Mouse (Mus musculus) embryonic facial prominence, embryonic 11.5 days (tissue): Measurements from ENCODE around the gene Rnf141. TPM values are rescaled to one million over a fixed set of nuclear protein-coding genes. Genes with fewer than 3 reads are reported as not detected.

Experiments used
- ATAC-seq: fragments of 200-750 bp; cut with Nextera tagmentation; replicated peaks from 2 replicates; pipeline ENCODE4 v1.8.0; 2017; ENCODE audit warnings: low read depth; ENCODE audit not compliant: insufficient number of reproducible peaks, low FRiP score, low TSS enrichment
- DNase-seq: peaks from one replicate; pipeline ENCODE4 v3.0.0-alpha.2; 2015; ENCODE audit warnings: low spot score
- H3K27ac ChIP-seq: fragments of 300-500 bp; sonication (generic); replicated peaks from 2 replicates; pipeline ENCODE4 v1.5.1; 2014; ENCODE audit warnings: mild to moderate bottlenecking, low read depth, low read length, control low read depth
- H3K27me3 ChIP-seq: fragments of 300-500 bp; sonication (generic); 2 replicates; pipeline ENCODE4 v1.6.1; 2014; ENCODE audit warnings: mild to moderate bottlenecking, low read length, moderate library complexity, mixed read lengths; ENCODE audit not compliant: control insufficient read depth, insufficient read depth
- H3K36me3 ChIP-seq: fragments of 300-500 bp; sonication (generic); replicated peaks from 2 replicates; pipeline ENCODE4 v1.6.1; 2014; ENCODE audit warnings: low read depth, mild to moderate bottlenecking, low read length, moderate library complexity, mixed read lengths; ENCODE audit not compliant: control insufficient read depth, insufficient read depth
- H3K4me1 ChIP-seq: fragments of 300-500 bp; sonication (generic); 2 replicates; pipeline ENCODE4 v1.6.1; 2014; ENCODE audit warnings: low read length, mixed read lengths; ENCODE audit not compliant: control insufficient read depth, insufficient read depth
- H3K4me2 ChIP-seq: fragments of 300-500 bp; sonication (generic); 2 replicates; pipeline ENCODE4 v1.6.1; 2014; ENCODE audit warnings: low read depth, mild to moderate bottlenecking, control low read depth, low read length, moderate library complexity
- H3K4me3 ChIP-seq: fragments of 300-500 bp; sonication (generic); 2 replicates; pipeline ENCODE4 v1.5.1; 2014; ENCODE audit warnings: low read depth, low read length, control low read depth
- H3K9ac ChIP-seq: fragments of 300-500 bp; sonication (generic); replicated peaks from 2 replicates; pipeline ENCODE4 v1.6.1; 2014; ENCODE audit warnings: mild to moderate bottlenecking, control low read depth, low read length
- H3K9me3 ChIP-seq: fragments of 300-500 bp; sonication (generic); replicated peaks from 2 replicates; pipeline ENCODE4 v1.6.1; 2016; ENCODE audit warnings: mild to moderate bottlenecking, low read length, inconsistent platforms, mixed read lengths; ENCODE audit not compliant: control insufficient read depth
- WGBS: fragments of 180-500 bp; shearing (Covaris S2); extraction: QIAGEN DNeasy Blood & Tissue Kit; methylation state at CpG from one replicate; pipeline ENCODE4 v1.1.7; 2014; 5-methylcytosine and 5-hydroxymethylcytosine counted together
- polyA plus RNA-seq: library from polyadenylated mRNA; unstranded; fragments of >200 nt; fragmentation: Nextera tagmentation; extraction: Ambion mirVana; gene quantifications from 2 replicates; pipeline ENCODE4 v1.2.1, GENCODE M21; 2014

Rnf141 gene
- polyA plus RNA-seq, 1 experiment from 2014 or later, result 20.6 TPM

- ATAC-seq (no peak), DNase-seq (no peak)
- 84% methylated on average over 4 of the region's 4 CpGs for WGBS
- Histone ChIP-seq H3K27me3 (no peaks in the 10 kb centered on the region), H3K9me3 (no peaks in the 10 kb centered on the region), H3K4me3 (no peak overlapping the region), H3K9ac (no peak overlapping the region), H3K36me3 (no peaks in the 10 kb centered on the region; the same call in 1 of the 2 replicates), H3K4me1 (no peaks in the 10 kb centered on the region), H3K27ac (no peak overlapping the region), H3K4me2 (no peak overlapping the region)
These were observed 20.7 kb downstream of the Rnf141 start for GRCm38 (mm10) chr7:110823593-110823992.

- no peak overlapping the region for H3K4me3 ChIP-seq
- WGBS, result 71% methylated on average over 8 of the region's 8 CpGs
- H3K9me3 ChIP-seq, result no peaks in the 10 kb centered on the region
- no peaks in the 10 kb centered on the region; the same call in 1 of the 2 replicates for H3K36me3 ChIP-seq
- DNase-seq (no peak), ATAC-seq (no peak)
- H3K27me3 ChIP-seq, result no peaks in the 10 kb centered on the region
- H3K9ac ChIP-seq, result no peak overlapping the region
- no peak overlapping the region for H3K4me2 ChIP-seq
- no peak overlapping the region for H3K27ac ChIP-seq
- H3K4me1 ChIP-seq, result no peaks in the 10 kb centered on the region
These were observed 21.2 kb downstream of the Rnf141 start for GRCm38 (mm10) chr7:110823076-110823475.

GRCm38 (mm10) chr7:110822055-110822454 is 22.2 kb downstream of the Rnf141 start:
- ATAC-seq, result no peak
- DNase-seq, result no peak
- Histone ChIP-seq H3K4me3 (no peak overlapping the region), H3K27me3 (no peaks in the 10 kb centered on the region), H3K27ac (no peak overlapping the region), H3K4me2 (no peak overlapping the region), H3K9me3 (no peaks in the 10 kb centered on the region), H3K36me3 (no peaks in the 10 kb centered on the region; the same call in 1 of the 2 replicates), H3K9ac (no peak overlapping the region), H3K4me1 (no peaks in the 10 kb centered on the region)
- WGBS, result 66% methylated on average over 4 of the region's 4 CpGs

GRCm38 (mm10) chr7:110821653-110822052 is 22.6 kb downstream of the Rnf141 start:
- Histone ChIP-seq H3K4me2 (no peak overlapping the region), H3K4me1 (no peaks in the 10 kb centered on the region), H3K27ac (no peak overlapping the region), H3K36me3 (no peaks in the 10 kb centered on the region; the same call in 1 of the 2 replicates), H3K9me3 (no peaks in the 10 kb centered on the region), H3K27me3 (no peaks in the 10 kb centered on the region), H3K9ac (no peak overlapping the region), H3K4me3 (no peak overlapping the region)
- WGBS, result 59% methylated on average over 3 of the region's 3 CpGs
- ATAC-seq, result no peak
- no peak for DNase-seq

- no peak for DNase-seq
- no peak for ATAC-seq
These were observed 23.2 kb downstream of the Rnf141 start for GRCm38 (mm10) chr7:110821068-110821467.

GRCm38 (mm10) chr7:110818787-110819350 is 25.4 kb downstream of the Rnf141 start:
- Histone ChIP-seq H3K4me1 (no peaks in the 10 kb centered on the region), H3K27me3 (no peaks in the 10 kb centered on the region), H3K9ac (no peak overlapping the region), H3K36me3 (no peaks in the 10 kb centered on the region), H3K27ac (no peak overlapping the region), H3K9me3 (no peaks in the 10 kb centered on the region), H3K4me2 (no peak overlapping the region), H3K4me3 (no peak overlapping the region)
- WGBS, result 84% methylated on average over 11 of the region's 11 CpGs
- ATAC-seq (no peak), DNase-seq (no peak)

More at GRCm38 (mm10) chr7:110821068-110821467, 23.2 kb downstream of the Rnf141 start:
- Histone ChIP-seq H3K4me2 (no peak overlapping the region), H3K27me3 (no peaks in the 10 kb centered on the region), H3K4me3 (no peak overlapping the region), H3K4me1 (no peaks in the 10 kb centered on the region), H3K36me3 (no peaks in the 10 kb centered on the region; the same call in 1 of the 2 replicates), H3K27ac (no peak overlapping the region), H3K9me3 (no peaks in the 10 kb centered on the region), H3K9ac (no peak overlapping the region)
- 38% methylated on average over 5 of the region's 5 CpGs for WGBS

DNA sequence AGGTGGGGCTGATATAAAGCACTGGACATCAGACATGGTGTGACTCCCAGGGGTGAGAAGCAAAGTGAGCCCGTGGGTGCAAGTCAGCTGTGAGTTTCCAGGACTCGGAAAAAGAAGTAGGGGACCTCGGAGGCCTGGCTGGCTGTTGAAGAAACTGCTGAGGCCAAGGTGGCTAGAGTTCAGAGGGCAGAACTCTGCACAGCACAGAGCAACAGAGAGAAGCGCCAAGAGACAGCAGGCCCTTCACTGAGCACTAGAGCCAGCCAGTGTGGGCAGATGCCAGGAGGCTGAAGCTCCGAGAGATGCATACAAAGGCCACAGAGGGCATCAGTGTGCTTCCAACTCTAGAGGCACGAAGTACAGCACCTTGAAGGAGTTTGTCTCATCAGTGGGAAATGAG is 26.1 kb downstream of the Rnf141 start:
- no peaks in the 10 kb centered on the region for H3K9me3 ChIP-seq
- H3K4me3 ChIP-seq, result no peak overlapping the region
- H3K9ac ChIP-seq, result no peak overlapping the region
- no peak overlapping the region for H3K4me2 ChIP-seq
- H3K4me1 ChIP-seq, result no peaks in the 10 kb centered on the region
- H3K27me3 ChIP-seq, result no peaks in the 10 kb centered on the region
- WGBS, result 81% methylated on average over 6 of the region's 6 CpGs
- H3K36me3 ChIP-seq, result no peaks in the 10 kb centered on the region
- ATAC-seq (no peak), DNase-seq (no peak)
- H3K27ac ChIP-seq, result no peak overlapping the region

DNA sequence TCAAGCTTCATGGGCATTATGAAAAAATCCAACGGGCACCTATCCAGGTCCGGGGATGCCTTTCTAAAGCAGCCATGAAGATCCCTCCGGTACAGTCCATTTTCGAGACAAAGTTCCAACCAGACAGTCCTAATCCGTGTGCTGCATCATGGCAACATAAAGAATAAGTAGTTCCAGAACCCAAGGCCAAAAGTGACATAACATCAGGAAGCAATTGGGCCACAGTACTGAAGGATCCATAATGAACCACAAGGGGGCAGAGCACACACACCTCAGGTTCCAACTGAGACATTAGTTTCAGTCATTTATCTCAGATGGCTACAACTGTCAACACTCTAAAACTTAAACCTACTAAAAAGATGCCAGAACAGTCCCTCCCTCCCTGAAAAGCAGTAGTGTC is 28.2 kb downstream of the Rnf141 start:
- WGBS, result 57% methylated on average over 5 of the region's 5 CpGs
- 0 out of 2 replicates have a peak, but pooled peaks have one; percentile 14 for ATAC-seq
- no peak overlapping the region for H3K9ac ChIP-seq

More for the DNA sequence above, 28.2 kb downstream of the Rnf141 start:
- no peak overlapping the region for H3K27ac ChIP-seq
- no peaks in the 10 kb centered on the region for H3K27me3 ChIP-seq
- no peaks in the 10 kb centered on the region for H3K9me3 ChIP-seq
- DNase-seq, result peak; percentile 81
- no peaks in the 10 kb centered on the region for H3K4me1 ChIP-seq
- H3K4me2 ChIP-seq, result no peak overlapping the region
- no peaks in the 10 kb centered on the region for H3K36me3 ChIP-seq
- H3K4me3 ChIP-seq, result no peak overlapping the region
